Mouse (Mus musculus) B cell, adult 2 months (primary cell): Measurements from ENCODE around the gene Pde11a.

Experiments used
- DNase-seq, 2 experiments: peaks; one replicate each; pipeline ENCODE4 v3.0.0; 2022

Pde11a gene

DNA sequence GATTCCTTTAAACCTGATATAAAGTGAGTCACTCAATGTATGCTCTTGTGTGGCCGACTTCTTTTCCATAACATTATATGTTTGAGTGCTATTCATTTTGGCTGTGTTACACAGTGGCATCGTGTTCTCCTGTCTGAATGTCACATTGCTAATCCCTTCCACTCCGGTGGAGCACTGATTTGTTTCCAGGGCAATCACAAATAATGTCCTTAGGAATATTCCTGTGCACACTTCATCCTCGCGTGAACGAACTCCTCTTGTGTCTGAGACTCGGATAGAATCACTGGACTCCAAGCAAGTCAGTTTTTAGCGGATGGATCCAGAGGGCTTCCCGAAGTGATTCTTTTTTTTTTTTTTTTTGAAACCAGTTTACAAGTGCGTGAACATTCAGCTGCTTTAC, 197.4 kb downstream of the Pde11a start:
- no peak for DNase-seq

DNA sequence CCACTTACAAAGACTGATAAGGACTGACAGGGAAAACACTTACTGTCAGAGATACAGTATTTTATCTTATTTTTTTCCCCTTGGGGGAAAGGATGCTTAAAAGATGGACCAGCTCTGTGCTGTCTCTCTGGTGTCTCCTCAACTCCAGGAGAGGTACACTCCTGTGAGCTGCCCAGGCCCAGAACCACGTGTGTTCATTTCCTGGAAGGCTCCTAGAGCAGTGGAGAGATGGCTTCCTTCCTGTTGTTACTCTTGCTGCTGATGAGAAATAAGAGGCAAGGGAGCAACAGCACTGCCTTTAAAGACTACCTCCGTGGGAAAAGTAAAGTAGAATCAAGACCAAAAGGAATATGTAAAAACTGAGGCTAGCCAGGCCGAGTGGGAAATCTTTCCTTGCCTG, 205.6 kb downstream of the Pde11a start:
- DNase-seq: no peak

DNA sequence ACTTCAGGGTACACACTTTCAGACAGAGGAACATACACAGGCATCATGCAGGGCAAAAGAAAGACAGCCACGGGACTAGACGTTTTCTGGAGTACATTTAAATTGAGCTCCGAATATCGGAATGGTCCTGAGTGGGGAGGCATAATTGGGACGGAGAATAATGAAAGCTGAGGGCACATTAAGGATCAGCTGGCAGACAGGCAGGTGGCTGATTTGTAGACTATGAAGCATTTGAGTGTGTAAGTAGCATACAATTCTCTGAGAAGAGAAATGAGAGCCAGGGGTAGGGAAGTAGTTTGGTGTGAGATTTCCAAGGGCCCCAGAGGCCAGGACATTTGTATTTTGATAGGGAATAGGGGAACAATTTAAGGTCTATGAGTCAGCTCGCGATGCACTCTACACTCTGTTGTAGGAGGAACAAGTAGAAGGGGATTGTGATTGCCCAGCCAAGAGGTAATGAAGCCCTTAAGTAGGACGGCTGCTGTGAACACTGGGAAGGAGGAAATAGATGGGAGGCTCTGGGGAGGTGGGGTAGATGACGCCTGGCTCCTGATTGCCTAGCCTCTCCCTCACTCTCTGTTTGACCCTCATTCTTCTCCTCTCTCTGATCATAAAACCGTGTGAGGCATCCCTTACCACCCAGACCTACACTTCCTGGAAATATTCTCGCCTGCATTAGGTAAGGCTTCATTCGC, 208.5 kb downstream of the Pde11a start:
- no peak for DNase-seq

DNA sequence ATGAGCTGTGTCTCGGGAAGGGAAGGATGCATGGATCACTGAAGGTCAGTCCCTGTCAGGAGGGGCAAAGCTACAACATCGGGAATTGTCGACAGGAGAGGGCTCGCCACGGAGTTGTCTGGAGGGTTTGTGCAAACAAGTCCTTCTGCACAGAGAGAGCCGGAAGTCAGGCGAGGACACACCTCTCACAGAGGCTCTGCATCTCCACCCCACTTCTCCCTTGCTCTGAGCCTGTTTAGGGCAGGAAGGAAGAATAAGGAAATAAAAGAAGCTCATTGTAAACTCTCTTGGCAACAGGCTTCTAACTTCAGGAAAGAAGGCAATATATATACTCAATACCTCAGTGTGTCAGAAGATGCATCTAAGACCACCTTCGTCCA, 209.5 kb downstream of the Pde11a start:
- no peak for DNase-seq

DNA sequence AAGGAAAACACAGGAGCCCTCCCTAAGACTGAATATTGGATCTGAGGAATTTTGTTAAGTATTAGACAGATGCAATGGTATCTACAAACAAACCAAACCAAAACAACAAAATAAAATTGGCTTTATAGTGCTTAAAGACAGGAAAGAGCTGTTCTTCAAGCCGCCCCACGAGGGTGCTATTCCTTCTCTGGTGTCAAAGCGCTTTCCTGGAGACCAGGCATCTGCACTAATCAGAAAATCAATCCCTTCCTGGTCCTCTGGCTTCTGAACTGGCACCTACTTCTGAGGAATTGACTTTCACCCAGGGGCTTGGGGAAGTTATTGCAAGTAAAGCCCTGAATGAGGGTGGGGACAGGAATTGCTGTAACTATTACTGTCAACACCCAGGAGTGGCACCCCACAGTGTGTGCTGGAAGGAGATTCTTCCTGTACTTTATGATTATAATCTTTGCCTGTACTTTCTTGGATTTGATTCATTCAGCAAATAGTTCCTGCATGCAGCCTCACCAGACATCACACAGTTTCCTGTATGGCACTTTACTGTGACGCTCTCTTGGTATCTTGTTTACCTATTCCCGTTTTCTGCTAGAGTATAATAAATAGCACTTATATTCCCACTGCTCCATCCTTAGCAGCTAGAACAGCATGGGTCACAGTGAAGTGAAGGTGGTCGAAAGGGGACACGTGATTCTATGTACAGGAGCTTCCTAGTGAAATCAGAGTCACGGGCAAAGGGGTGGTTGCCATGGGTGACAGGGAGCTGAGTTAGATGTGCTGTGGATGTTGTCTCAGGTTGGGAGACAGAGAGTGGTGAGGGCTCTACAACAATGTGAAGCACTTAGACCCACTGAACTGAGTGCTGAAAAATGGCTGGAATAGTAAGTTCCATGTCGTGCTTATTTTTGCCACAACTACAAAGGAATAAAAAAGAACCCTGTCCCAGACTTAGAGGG, 210.2 kb downstream of the Pde11a start:
- no peak for DNase-seq

DNA sequence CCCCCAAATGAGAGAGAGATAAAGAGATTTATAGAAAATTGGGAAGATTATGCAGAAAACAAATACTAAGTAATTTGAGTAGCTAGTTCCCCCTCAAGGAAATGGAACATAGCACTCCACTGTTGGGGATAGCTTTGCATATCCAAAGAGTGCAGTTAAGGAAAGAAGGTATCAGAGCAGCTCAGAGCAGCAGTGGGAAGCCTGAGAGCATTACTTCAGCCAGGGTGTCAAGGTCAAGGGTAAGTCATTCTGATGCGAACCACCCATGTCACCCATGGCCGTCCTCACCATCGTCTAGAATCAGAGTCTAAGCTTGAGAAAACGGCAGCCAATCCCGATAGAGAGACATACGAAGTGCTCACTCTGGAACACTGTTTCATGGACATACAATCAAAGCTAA, 211.9 kb downstream of the Pde11a start:
- no peak for DNase-seq

DNA sequence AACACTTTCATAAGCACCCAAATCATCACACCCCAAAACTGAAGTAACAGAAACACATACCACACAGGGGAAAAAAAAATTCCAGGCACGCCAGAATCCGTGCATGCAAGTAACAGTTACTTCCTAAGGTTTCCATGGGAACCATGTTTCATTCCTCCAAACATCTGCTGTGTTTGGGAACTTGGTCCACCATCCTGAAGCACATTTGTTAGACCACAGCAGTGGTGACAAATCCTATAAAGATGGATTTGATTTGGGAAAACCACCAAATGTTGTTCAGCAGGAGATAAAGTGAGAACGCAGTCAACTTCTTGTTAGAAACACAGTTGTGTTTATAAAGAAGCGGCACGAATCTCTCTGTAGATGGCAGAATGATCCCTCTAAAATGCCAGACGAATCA, 213.8 kb downstream of the Pde11a start:
- DNase-seq: no peak

DNA sequence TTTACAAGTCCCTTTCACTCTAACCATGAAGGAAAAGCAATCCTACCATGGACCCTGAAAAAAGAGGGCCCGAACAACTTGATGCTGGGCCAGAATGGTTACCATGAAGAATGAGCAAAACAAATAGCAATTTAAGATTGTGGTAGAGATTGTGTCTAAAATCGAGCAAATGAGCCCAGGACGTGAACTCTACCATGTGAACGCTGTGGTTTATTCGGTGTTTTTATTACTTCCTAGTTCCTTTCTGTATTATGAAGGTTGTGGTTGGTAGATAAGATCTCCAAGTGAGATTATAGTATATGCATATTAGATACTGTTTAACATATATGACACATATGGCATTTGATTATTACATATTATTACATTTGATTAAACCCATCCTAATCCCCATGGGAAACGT, 216.4 kb downstream of the Pde11a start:
- no peak for DNase-seq

DNA sequence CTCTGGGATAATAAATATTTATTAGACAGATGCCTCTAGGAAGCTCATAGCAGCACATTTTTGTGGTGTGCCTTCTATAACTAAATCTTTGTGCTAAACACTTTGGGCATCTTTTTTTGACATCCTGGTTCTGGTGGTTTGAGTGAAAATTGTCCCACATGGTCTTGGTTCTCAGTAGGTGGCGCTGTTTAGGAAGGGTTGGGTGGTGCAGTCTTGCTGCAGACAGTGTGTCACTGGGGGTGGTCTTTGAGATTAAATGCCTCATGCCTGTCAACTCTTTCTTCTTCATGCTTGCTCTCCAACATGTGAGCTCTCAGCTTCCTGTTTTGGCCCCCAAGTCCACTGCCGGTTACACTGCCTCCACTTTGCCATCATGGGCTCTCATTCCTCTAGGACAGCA, 218.7 kb downstream of the Pde11a start:
- no peak for DNase-seq

DNA sequence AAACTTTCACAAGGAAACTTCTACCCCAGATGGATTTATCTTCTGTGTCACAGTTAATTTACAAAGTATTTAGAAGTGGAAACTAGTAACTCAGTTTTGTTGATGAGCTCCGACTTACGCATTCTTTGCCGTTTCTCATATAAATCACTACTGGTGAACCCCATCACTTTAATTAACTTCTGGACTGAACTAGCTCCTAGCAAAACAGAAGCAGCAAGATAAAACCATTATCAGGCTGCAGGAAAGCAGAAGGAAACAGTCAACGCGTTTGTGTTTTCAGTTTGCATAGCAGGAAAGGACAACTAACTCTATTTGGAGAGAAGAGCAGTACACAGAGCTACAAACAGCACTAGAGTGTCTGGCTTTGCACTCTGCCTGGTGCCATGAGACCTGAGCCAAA, 220.1 kb downstream of the Pde11a start:
- DNase-seq: no peak

DNA sequence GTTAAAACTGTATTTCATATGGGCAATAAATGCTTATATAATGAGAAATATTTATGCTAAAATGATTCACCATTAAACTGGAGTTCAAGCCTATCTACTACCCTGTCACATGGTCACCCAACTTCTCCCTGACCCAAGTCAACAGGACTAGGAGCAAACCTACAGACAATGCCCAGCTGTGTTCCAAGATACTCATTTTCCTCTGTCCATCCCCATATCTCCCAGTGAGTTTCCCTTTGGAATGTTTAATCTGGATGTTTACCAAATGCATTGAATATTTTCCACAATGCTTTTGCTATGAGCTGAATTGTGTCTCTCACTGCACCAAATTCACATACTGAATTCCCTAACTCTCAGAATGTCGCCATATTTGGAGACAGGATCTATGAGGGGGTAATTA, 221.4 kb downstream of the Pde11a start:
- DNase-seq: no peak

DNA sequence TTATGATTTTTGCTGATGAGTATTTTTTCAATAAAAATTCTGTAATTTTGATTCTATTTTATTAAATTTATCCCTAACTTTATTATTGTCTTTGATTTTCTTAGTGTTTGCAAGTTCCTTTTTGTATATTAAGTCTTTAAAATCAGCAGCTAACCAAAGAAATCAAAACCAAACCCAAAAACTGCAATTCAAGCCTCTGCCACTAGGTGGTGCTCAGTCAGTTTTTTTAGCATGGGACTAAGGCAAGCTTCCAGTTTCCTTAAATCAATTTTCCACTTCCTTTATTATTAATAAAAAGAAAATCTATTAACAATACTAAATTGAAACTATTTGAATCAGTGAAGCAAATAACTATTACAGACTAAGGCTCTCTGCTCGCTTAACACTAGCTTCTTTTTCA, 222.9 kb downstream of the Pde11a start:
- DNase-seq: peak; percentile 62 to 67

DNA sequence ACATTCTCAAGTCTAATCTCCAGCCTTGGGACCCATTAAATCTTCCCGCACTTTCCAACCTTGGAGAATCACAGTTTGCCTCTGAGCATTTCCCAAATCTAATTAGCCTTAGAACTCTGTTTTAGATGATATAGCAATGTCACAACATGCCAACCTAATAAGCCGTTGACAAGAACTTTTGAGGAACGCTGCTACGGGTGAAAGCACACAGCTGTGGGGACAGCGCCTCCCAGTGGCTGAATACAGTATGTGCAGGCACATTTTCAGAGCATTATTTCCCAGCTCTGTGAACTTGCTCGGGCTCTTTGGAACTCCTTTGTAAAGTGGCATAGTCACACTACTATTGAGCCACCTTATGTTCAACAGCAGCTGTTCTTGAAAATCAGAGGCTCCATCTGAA, 223.8 kb downstream of the Pde11a start:
- DNase-seq: peak; percentile 65 to 67

DNA sequence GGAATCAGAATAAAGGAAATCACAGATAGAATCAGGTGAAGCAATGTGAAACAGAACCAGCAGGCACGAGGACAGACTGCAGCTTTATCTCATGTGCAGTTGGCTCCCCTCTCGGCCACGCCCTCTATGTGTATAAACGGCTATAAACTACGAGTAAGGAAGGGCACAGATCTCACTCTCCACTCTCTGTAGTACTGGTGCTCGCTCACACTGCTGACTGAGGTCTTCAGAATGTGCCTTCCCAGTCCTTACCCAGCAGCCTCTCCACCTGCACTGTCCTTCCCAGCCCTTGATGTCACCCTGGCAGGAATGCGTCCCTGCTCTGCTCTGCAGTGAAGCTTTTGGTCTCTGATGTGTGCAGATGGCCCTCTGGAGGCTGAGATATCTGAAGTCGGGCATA, 228.9 kb downstream of the Pde11a start:
- no peak for DNase-seq

DNA sequence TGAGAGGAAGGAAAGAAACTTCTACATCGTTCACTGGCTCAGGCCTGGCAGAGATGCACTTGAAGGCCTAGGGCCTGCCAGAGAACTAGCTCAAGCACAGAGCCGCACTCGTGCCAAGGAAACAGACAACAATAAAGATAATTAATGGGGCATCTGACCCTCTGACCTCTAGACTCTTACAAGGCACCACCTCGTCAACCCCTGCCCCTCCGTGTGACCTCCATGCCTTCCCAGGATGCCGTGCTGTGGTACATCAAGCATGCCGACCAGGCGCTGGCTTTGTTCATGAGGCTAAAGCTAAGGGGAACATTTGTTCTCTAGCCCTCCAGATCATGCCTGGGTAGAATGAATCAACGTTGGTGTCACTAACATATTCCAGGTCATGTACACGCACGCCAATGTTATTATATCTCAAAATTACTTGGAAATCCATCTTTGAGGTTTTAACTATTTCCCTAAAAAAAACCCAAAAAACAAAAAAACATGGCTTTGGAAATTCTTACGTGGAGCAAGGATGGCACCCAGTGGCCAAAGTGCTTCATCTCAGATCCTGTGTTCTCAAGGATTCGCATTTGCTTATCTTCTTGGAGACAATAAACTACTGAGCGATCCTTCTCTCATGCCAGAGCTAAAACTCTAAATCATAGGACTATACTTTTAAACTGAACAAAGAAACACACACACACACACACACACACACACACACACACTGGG, 236.5 kb downstream of the Pde11a start:
- no peak for DNase-seq

DNA sequence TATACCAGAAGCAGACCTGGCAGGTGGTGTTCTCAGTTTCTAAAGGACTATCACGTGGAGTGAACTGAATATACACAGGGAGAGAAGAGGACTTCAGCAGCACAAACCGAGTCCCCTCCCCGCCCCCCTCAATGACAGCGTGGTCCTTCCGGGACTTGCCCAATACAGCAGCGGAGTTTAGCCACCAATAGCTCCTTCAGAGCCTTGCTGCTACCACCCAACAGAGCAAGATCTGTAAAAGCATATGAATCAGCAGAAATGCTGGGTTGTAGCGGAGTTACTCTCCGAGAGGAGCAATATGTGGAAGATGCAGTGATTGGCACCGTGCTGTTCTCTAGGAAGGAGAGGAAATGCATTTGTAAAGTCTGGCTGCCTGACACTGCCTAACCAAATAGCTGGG, 238.0 kb downstream of the Pde11a start:
- no peak for DNase-seq

DNA sequence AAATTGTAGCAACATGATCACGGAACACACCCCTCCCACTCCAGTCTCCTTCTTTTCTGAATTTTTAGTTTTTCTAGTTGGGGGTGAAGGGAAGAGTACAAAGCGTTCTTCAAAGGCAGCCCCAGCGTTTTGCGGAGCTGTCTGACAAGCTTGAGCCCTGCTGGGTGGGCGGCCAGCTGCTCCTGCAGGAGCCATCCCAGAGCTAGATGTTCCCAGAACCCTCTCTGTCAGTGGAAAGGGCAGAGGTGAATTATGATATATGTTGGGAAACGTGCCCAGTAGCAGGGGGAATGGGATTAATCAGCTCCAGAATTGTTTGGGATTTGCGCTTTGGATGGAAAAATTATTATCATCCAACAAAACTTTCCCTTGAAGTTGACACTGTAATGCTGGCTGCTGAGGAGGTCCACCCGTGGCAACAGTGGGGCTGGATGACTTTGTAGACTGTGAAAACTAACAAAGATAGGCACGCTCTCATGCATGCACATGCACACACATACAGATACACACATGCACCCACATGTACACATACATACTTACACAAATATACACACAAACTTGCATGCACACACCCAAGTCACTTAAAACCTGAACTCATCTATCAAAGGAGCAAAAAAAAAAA, 238.7 kb downstream of the Pde11a start:
- DNase-seq: no peak

DNA sequence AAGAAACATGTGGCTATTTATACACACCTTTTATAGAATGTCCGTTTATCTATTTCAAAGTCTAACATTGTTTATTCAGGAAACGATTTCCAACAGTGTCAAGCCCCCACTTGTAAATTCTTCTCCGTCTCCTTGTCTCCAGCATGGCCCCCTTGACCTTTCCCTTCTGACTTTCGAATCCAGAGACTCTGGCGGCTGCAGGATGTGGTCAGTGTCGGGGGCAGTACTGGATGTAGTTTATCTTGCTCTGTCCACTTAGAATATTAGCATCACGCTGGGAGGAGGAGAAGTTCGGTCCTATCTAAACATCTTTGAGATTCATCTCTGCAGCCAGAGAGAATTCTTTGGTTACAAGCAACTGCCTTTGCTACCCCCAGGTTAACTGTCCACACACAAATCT, 240.2 kb downstream of the Pde11a start:
- no peak for DNase-seq

DNA sequence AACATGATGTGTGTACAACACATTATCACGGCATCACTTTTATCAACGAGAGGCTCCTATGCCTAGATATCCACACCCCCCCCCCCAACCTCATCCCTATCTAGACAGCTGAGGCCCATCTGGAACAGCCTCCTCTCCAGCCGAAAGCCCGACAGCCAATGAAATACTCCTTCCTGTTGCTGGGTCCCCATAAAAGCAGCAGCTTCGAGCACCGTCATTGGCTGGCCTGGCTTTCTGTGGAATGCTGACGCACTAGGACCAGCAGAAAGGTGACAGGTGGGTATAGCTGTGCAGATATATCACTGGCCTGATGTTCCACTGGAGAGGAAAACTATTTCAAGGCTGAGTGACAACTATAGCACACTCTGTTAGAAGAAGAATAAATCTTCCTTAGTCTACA, 240.7 kb downstream of the Pde11a start:
- DNase-seq: no peak

DNA sequence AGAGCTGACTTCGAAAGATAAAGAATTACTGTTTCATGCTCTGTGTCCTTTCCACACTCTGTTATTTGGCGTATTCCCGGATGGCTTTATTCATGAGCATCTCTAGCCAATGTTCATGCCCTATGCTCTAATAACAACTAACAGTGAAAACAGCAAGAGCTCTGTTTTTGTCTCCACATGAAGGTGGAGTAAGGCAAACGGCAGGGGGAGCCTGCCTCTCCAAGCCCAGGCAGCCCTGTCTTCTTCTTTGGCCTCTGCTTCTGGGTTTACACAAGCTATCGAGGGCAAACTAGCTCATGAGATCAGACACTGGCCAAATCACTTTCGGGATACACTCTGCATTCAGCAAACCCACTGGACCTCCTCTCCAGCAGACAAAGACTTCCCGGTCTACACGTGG, 241.3 kb downstream of the Pde11a start:
- DNase-seq: no peak

DNA sequence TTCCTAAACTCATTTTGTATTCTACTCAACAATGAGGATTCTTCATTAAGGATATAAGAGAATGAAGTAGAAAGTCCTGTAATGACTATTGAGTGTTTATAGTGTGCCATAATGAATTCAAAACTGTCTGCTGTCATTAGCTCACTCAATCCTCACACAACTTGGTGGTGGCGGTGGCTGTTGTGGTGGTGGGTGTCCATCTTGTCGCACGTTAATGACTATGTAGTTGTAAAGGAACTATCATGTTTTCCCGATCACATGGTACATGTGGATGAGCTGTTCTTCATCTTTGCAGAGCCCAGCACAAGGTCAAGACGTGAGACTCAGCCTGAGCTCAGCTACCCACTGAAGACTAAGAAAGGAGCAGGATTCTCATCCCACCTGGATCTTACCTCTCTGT, 242.7 kb downstream of the Pde11a start:
- DNase-seq: no peak

DNA sequence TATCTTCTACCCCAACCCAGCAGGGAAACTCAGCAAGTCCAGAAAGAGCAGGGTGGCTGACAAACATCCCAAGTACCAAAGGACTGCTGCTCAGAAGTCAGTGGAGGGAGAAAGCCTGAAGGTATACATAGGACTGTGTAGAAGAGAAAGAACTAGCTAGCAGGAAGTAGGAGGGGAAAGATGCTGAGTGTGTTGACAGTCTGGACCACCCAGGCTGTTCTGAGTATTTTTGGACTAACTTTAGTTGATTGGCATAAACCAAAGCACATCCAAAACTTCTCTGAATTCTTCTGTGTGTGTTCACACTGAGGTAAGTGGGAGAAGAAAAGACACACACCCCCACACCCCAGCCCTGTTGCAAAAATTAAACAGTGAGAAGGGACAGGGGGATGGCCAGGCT, 248.1 kb downstream of the Pde11a start:
- DNase-seq: no peak

DNA sequence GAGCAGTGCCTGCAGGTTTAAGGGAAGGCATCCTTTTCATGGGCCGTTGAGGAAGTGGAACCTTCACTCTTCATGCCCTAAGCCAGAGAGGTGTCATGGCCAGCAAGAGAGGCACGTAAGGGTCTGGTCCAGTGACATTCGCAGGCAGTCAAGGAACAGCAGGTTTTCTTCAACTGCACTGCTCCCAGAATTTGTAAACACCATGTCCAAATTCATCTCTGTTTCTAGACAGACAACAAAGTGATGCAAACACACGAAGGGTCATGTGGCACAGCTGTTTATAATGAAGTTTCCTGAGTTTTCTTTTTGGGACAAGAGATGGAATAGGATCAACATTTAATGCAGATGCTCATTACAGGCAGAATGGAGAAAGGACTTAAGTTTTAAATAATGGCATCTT, 249.7 kb downstream of the Pde11a start:
- DNase-seq: no peak
